Mouse (Mus musculus): ENCODE results near the gene AW011738. TPM values are rescaled to one million over a fixed set of nuclear protein-coding genes. Genes with fewer than 3 reads are reported as not detected.

The AW011738 gene
- polyA plus RNA-seq (2011; ENCODE audit: insufficient read depth, insufficient read length, low replicate concordance, missing spikeins) = 8.2 and 9.5 TPM in 2 replicates

DNA sequence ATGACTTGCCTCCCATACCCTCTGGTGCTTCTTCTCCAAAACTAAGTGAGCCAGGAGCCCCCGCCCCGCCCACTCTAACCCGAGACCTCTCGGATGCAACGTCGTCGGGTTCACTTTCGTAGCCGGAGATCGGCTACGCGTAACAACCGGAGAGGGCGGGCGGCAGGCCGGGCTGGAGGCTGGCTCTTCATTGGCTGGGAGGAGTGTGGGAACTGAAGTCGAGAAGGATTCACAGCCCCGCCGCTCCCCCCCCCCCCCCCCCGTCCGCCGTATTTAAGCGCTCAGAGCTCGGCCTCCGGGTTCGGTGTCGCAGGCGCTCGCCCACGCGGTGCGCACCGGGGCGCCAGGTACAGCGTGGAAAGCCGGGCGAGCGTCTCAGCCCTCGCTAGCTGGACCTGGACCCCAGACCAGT lies at the start of gene AW011738:
AW011738 (plus strand) TSS at position 304 of the 412 bp plus-strand sequence.
- peak within 1 kb of the TSS; percentile 91 for H3K27ac ChIP-seq (ENCODE audit: control insufficient read depth, insufficient read depth, low read depth, low read length, poor library complexity)
- peaks cover 2% of the 10 kb centered on the region for H3K4me1 ChIP-seq (ENCODE audit: control insufficient read depth, insufficient read depth, low read length)
- WGBS = 1% methylated on average over 36 of the region's 39 CpGs
- peak; percentile 65; the same call in 1 of the 2 replicates for TF ChIP-seq POLR2A (IDR thresholded peaks at IDR 0.05; ENCODE audit: borderline replicate concordance, control insufficient read depth, low read depth, low read length)
- TF ChIP-seq CTCF (IDR thresholded peaks at IDR 0.05; ENCODE audit: control insufficient read depth, insufficient read depth, low read length) = no peak
- H3K4me3 ChIP-seq (replicated peaks; ENCODE audit: control insufficient read depth, low read depth, low read length) = peak within 1 kb of the TSS; percentile 92

DNA sequence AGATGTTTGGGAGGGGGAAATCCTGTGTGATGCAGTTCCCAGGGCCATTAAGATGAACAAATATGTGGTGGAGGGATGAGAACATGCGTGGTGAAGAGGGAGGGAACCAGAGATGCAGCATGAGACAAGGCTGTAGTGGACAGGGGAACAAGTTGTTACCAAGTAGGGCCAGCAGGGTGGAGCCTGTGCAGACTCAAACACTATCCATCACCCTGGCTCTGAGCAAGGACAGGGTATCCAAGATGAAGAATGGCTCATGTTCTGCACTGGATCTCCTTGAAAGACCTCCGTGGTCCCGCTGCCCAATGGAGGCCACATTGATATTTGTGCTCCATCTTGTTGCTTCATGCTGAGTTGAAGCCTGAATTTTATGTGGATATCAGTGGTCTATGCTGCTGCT lies 48.3 kb upstream of the AW011738 start:
- no peak overlapping the region for H3K27ac ChIP-seq (ENCODE audit: control insufficient read depth, insufficient read depth, low read depth, low read length, poor library complexity)
- 82% methylated on average over 3 of the region's 3 CpGs for WGBS
- TF ChIP-seq CTCF (IDR thresholded peaks at IDR 0.05; ENCODE audit: control insufficient read depth, insufficient read depth, low read length) = no peak
- no peak for TF ChIP-seq POLR2A (IDR thresholded peaks at IDR 0.05; ENCODE audit: borderline replicate concordance, control insufficient read depth, low read depth, low read length)
- H3K4me1 ChIP-seq (ENCODE audit: control insufficient read depth, insufficient read depth, low read length) = no peaks in the 10 kb centered on the region
- H3K4me3 ChIP-seq (replicated peaks; ENCODE audit: control insufficient read depth, low read depth, low read length) = no peak overlapping the region

DNA sequence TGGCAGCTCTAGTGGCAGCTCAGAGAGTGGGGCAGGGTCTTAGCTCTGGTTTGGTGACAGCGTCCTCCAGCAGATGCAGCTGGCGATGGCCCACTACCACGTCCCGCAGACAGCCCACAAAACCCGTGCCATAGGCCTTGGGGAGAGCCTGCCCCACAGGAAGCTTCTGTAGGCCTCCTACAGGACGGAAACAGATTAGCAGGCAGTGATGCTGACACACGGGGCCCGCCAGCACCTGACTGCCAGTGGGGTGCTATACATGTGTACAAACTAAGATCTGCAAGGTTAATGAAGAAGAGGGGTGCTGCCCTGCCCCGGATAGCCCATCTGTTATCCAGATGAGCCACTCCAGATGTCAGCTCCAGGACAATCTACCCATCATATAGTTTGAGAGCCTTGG lies 36.6 kb upstream of the AW011738 start:
- WGBS = 49% methylated on average over 9 of the region's 9 CpGs
- no peaks in the 10 kb centered on the region for H3K4me1 ChIP-seq (ENCODE audit: control insufficient read depth, insufficient read depth, low read length)
- no peak overlapping the region for H3K4me3 ChIP-seq (replicated peaks; ENCODE audit: control insufficient read depth, low read depth, low read length)
- no peak for TF ChIP-seq POLR2A (IDR thresholded peaks at IDR 0.05; ENCODE audit: borderline replicate concordance, control insufficient read depth, low read depth, low read length)
- TF ChIP-seq CTCF (IDR thresholded peaks at IDR 0.05; ENCODE audit: control insufficient read depth, insufficient read depth, low read length) = peak; percentile 20; the same call in 1 of the 2 replicates
- H3K27ac ChIP-seq (ENCODE audit: control insufficient read depth, insufficient read depth, low read depth, low read length, poor library complexity) = no peak overlapping the region

DNA sequence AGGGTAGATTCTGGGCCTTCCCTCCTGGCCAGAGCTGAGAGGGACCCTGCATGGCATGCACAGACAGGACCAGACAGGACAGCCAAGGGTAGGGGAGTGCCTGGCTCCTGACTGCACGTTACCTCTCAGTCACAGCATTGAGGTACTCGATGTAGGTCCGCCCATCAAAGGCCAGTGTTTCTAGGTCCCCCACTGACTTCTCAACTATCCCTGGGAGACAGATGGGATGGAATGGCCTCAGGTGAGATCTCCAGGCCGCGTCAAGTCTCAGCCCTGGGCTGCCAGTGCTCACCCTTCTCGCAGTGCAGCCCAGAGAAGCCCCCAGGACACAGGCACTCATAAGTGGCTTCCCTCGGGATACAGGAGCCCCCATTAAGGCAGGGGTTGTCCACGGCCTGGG lies 34.5 kb upstream of the AW011738 start:
- Histone ChIP-seq H3K27ac (ENCODE audit: control insufficient read depth, insufficient read depth, low read depth, low read length, poor library complexity) (no peak overlapping the region), H3K4me3 (replicated peaks; ENCODE audit: control insufficient read depth, low read depth, low read length) (no peak overlapping the region), H3K4me1 (ENCODE audit: control insufficient read depth, insufficient read depth, low read length) (no peaks in the 10 kb centered on the region)
- TF ChIP-seq POLR2A (IDR thresholded peaks at IDR 0.05; ENCODE audit: borderline replicate concordance, control insufficient read depth, low read depth, low read length) (no peak), CTCF (IDR thresholded peaks at IDR 0.05; ENCODE audit: control insufficient read depth, insufficient read depth, low read length) (no peak)
- WGBS = 81% methylated on average over 8 of the region's 8 CpGs

DNA sequence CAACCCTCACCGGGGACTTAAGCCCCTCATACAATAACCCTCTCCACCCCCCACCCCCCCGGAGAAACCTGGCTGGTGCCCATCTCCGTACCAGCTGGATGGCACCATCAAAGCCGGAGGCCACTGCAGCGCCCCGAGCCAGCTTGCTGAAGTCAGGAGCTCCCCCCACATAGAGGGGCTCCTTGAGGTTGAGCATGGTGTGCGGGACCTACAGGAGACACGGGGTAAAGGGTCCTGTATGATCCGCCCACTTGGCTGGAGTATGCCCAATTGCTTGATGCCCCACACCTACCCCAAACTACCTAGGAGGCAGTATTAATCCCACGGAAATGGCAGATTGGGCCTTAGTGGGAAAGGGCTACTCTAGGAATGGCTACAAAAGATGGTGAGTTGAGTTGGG lies 34.0 kb upstream of the AW011738 start:
- 87% methylated on average over 10 of the region's 10 CpGs for WGBS
- no peak for TF ChIP-seq CTCF (IDR thresholded peaks at IDR 0.05; ENCODE audit: control insufficient read depth, insufficient read depth, low read length)
- no peak for TF ChIP-seq POLR2A (IDR thresholded peaks at IDR 0.05; ENCODE audit: borderline replicate concordance, control insufficient read depth, low read depth, low read length)
- no peak overlapping the region for H3K27ac ChIP-seq (ENCODE audit: control insufficient read depth, insufficient read depth, low read depth, low read length, poor library complexity)
- no peak overlapping the region for H3K4me3 ChIP-seq (replicated peaks; ENCODE audit: control insufficient read depth, low read depth, low read length)
- no peaks in the 10 kb centered on the region for H3K4me1 ChIP-seq (ENCODE audit: control insufficient read depth, insufficient read depth, low read length)

DNA sequence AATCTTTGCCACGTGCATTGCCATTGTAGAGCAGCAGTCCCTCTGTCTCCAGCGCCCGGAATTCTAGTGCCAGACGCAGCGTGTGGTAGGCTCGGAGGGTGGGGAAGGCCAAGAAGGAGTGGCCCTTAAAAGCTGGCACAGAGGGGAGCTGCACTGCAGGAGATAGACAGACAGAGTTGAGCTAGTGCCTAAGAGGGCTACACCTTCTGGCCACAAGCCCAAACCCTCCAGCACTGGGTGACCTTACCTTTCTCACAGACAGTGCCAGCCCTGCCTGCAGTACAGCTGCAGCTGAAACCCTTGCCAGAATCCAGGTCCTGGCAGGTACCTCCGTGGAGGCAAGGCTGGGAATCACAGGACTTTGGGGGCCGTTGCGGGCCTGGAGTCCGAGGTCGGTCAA lies 31.3 kb upstream of the AW011738 start:
- no peak overlapping the region for H3K27ac ChIP-seq (ENCODE audit: control insufficient read depth, insufficient read depth, low read depth, low read length, poor library complexity)
- TF ChIP-seq POLR2A (IDR thresholded peaks at IDR 0.05; ENCODE audit: borderline replicate concordance, control insufficient read depth, low read depth, low read length) (no peak), CTCF (IDR thresholded peaks at IDR 0.05; ENCODE audit: control insufficient read depth, insufficient read depth, low read length) (no peak)
- H3K4me1 ChIP-seq (ENCODE audit: control insufficient read depth, insufficient read depth, low read length) = no peaks in the 10 kb centered on the region
- H3K4me3 ChIP-seq (replicated peaks; ENCODE audit: control insufficient read depth, low read depth, low read length) = no peak overlapping the region
- WGBS = 90% methylated on average over 11 of the region's 11 CpGs

DNA sequence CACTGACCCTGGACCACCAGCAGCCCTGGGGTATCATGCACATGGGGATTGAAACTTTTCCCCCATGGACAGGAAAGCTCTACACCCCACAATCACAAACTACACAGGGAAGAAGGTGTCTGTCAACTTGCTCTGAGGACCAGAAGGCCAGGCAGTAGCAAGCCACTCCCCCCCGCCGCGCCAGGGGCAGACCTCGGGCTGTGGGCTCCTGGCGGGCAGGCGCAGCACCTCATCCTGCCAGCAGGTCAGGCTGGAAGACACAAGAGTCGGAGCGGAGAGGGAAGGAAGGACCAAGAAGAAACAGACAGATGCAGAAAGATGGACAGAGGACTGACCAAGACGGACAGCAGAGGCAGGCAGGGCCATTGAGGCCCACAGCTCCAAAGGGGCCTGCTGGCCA lies 25.5 kb upstream of the AW011738 start:
- H3K27ac ChIP-seq (ENCODE audit: control insufficient read depth, insufficient read depth, low read depth, low read length, poor library complexity) = no peak overlapping the region
- WGBS = 89% methylated on average over 9 of the region's 9 CpGs
- no peak for TF ChIP-seq CTCF (IDR thresholded peaks at IDR 0.05; ENCODE audit: control insufficient read depth, insufficient read depth, low read length)
- TF ChIP-seq POLR2A (IDR thresholded peaks at IDR 0.05; ENCODE audit: borderline replicate concordance, control insufficient read depth, low read depth, low read length) = no peak
- no peak overlapping the region for H3K4me3 ChIP-seq (replicated peaks; ENCODE audit: control insufficient read depth, low read depth, low read length)
- no peaks in the 10 kb centered on the region for H3K4me1 ChIP-seq (ENCODE audit: control insufficient read depth, insufficient read depth, low read length)

DNA sequence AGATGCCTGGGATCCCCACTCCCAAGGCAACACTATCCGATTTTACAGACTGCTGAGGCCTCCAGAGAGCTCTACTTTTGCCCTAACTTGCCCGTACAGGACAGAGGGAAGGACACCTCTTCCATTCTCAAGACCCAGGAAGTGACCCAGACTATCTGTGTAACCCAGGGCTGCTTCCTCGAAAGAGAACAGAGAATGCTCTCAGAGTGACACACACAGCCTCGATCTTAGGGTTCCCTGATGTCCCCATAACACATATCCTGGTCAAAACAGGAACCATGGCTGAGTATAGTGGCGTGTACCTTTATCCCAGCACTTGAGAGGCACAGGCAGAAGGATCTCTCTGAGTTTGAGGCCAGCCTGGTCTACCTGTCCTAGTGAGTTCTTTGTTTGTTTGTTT lies 19.4 kb upstream of the AW011738 start:
- TF ChIP-seq CTCF (IDR thresholded peaks at IDR 0.05; ENCODE audit: control insufficient read depth, insufficient read depth, low read length) = no peak
- no peak for TF ChIP-seq POLR2A (IDR thresholded peaks at IDR 0.05; ENCODE audit: borderline replicate concordance, control insufficient read depth, low read depth, low read length)
- 42% methylated on average over 5 of the region's 5 CpGs for WGBS
- Histone ChIP-seq H3K27ac (ENCODE audit: control insufficient read depth, insufficient read depth, low read depth, low read length, poor library complexity) (no peak overlapping the region), H3K4me3 (replicated peaks; ENCODE audit: control insufficient read depth, low read depth, low read length) (no peak overlapping the region), H3K4me1 (ENCODE audit: control insufficient read depth, insufficient read depth, low read length) (peaks cover 2% of the 10 kb centered on the region; the same call in 1 of the 2 replicates)

Measured in bone marrow, adult 2 months (tissue).